ENCODE assay signal across 9 mouse cellular contexts in the genomic region with DNA sequence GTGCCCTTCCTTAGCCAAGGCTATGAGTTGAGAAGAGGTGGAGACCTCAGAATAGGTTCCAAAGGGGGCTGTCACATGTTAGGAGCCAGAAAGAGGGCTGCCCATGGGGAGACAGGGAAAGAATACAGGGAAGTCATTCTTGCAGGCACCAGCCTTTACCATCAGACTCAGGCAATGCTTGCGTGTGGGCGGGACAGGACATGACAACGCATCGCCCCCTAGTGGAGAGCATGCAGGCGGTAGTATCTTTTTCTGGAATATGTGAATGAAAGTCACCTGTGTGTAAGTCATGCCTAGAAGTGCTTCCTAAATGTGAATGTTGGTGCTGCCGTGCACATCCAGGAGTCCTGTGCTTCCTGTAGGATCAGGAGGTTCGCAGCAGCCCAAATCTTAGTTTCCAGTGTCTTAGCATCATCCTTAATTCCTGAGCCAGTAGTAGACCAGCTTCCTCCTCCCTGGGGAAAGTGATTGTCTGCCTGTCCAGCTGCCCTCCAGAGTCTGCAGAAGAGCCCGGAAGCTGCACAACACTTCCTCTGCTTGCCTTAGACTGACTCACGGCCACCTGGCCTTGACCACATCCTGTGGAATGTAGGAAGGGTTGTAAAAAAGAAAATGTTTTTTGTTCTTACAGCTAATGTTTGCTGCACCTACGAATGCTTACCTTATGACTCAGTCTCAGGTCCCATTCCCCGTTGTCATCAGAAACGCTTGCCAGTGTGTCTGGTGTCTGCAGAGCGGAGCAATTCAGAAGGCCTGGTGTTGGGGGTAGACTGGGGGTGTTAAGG. TPM values are rescaled to one million over a fixed set of nuclear protein-coding genes. Genes with fewer than 3 reads are reported as not detected.
DNase-seq lines count a peak whose midpoint lies in the region; ATAC-seq and TF ChIP-seq lines count a peak whose summit lies in the region.
"Had no signal": no experiment of that assay in that cellular context is flagged by ENCODE, and none has a peak within 500 bp of the region (broad histone marks: within the 10 kb centered on the region; RNA-seq: fewer than 3 reads in every experiment).

No protein-coding gene starts in this region.

- 0 out of 2 replicates have a peak, but pooled peaks have one; percentile 29 for ATAC-seq in heart, embryonic 15.5 days (replicated peaks; ENCODE audit: insufficient number of reproducible peaks, insufficient read depth, low FRiP score, low read depth)
- ATAC-seq in lung, embryonic 14.5 days (ENCODE audit: insufficient read depth): peak; percentile 67; the same call in 1 of the 2 replicates

- no peak for TF ChIP-seq POLR2A in olfactory bulb, adult 2 months (IDR thresholded peaks at IDR 0.05; ENCODE audit: insufficient read depth, low read depth, low read length)
- no peak for TF ChIP-seq POLR2A in thymus, adult 2 months (IDR thresholded peaks at IDR 0.05; ENCODE audit: control insufficient read depth, extremely low read depth, insufficient read depth, low read length, poor library complexity)

- no peak overlapping the region for H3K4me3 ChIP-seq in heart, embryonic 15.5 days
- no peak overlapping the region for H3K4me3 ChIP-seq in lung, embryonic 14.5 days (ENCODE audit: low read depth, low read length)
- H3K4me3 ChIP-seq in olfactory bulb, adult 2 months (ENCODE audit: insufficient read depth, low read depth, low read length): no peak overlapping the region
- H3K4me3 ChIP-seq in thymus, adult 2 months (ENCODE audit: control insufficient read depth, insufficient read depth, low read length): no peak overlapping the region

- H3K27ac ChIP-seq in heart, embryonic 15.5 days: peak overlapping the region; percentile 47; the same call in 1 of the 2 replicates
- H3K27ac ChIP-seq in lung, embryonic 14.5 days (ENCODE audit: low read depth): no peak overlapping the region
- H3K27ac ChIP-seq in olfactory bulb, adult 2 months (ENCODE audit: insufficient read depth, low read depth, low read length): no peak overlapping the region
- H3K27ac ChIP-seq in thymus, adult 2 months (ENCODE audit: control insufficient read depth, insufficient read depth, low read length): peak overlapping the region; percentile 94

- peaks cover 18% of the 10 kb centered on the region for H3K4me1 ChIP-seq in heart, embryonic 15.5 days (replicated peaks)
- no peaks in the 10 kb centered on the region for H3K4me1 ChIP-seq in lung, embryonic 14.5 days (ENCODE audit: insufficient read depth)
- peaks cover 9% of the 10 kb centered on the region for H3K4me1 ChIP-seq in olfactory bulb, adult 2 months (ENCODE audit: control insufficient read depth, insufficient read depth, low read length)
- peaks cover 24% of the 10 kb centered on the region for H3K4me1 ChIP-seq in thymus, adult 2 months (replicated peaks; ENCODE audit: control insufficient read depth, insufficient read depth, low read length)

- no peak overlapping the region for H3K9ac ChIP-seq in heart, embryonic 15.5 days
- no peak overlapping the region for H3K9ac ChIP-seq in lung, embryonic 14.5 days

- H3K9me3 ChIP-seq in heart, embryonic 15.5 days (replicated peaks): no peaks in the 10 kb centered on the region
- H3K9me3 ChIP-seq in lung, embryonic 14.5 days (ENCODE audit: low read depth, low read length): no peaks in the 10 kb centered on the region

- H3K4me2 ChIP-seq in heart, embryonic 15.5 days: no peak overlapping the region
- H3K4me2 ChIP-seq in lung, embryonic 14.5 days: no peak overlapping the region

- H3K27me3 ChIP-seq in heart, embryonic 15.5 days: no peaks in the 10 kb centered on the region
- H3K27me3 ChIP-seq in lung, embryonic 14.5 days (ENCODE audit: insufficient read depth, low read length): no peaks in the 10 kb centered on the region
- H3K27me3 ChIP-seq in thymus, adult 2 months (ENCODE audit: control insufficient read depth, insufficient read depth, low read length): no peaks in the 10 kb centered on the region

- 45% methylated on average over 13 of the region's 13 CpGs for WGBS in heart, embryonic 15.5 days
- WGBS in lung, embryonic 14.5 days: 44% methylated on average over 13 of the region's 13 CpGs
- WGBS in olfactory bulb, adult 2 months: 46% methylated on average over 13 of the region's 13 CpGs
- WGBS in thymus, adult 2 months: 3% methylated on average over 13 of the region's 13 CpGs

- DNase-seq in CD4-positive helper T cell, adult 2 months (ENCODE audit: low read depth, low spot score): peak; percentile 82
- DNase-seq in adrenal gland, adult 8-10 months: peak; percentile 23
- peak; percentile 69 for DNase-seq in embryo, embryonic 9.5 days (ENCODE audit: extremely low spot score)
- DNase-seq in kidney, postnatal 4 days: peak; percentile 81 to 86
- peak; percentile 87 for DNase-seq in lung, embryonic 14.5 days
- peak; percentile 81 for DNase-seq in thymus, adult 2 months

- H3K36me3 ChIP-seq in heart, embryonic 15.5 days: peaks cover 67% of the 10 kb centered on the region
- H3K36me3 ChIP-seq in lung, embryonic 14.5 days (ENCODE audit: insufficient read depth): peaks cover 55% of the 10 kb centered on the region
- no peaks in the 10 kb centered on the region for H3K36me3 ChIP-seq in thymus, adult 2 months (ENCODE audit: control insufficient read depth, insufficient read depth, low read length)

- TF ChIP-seq CTCF in lung, embryonic 14.5 days (IDR thresholded peaks at IDR 0.05; ENCODE audit: low read depth): peak; percentile 92
- peak; percentile 46 for TF ChIP-seq CTCF in olfactory bulb, adult 2 months (IDR thresholded peaks at IDR 0.05; ENCODE audit: insufficient read depth, low read depth, low read length)
- TF ChIP-seq CTCF in thymus, adult 2 months (IDR thresholded peaks at IDR 0.05; ENCODE audit: borderline replicate concordance, control insufficient read depth, extremely low read depth, insufficient read depth, low read length, poor library complexity): peak; percentile 77; the same call in 1 of the 2 replicates

RNA-seq across cellular contexts. Expression of a gene that starts 35.3 kb away (rescaled TPM):
- not detected for total RNA-seq in adrenal gland, adult 8-10 months (2022)
- polyA plus RNA-seq in heart, embryonic 15.5 days (2015; fragmentation: Nextera tagmentation; extraction: Ambion mirVana): not detected in 2 replicates
- polyA plus RNA-seq in lung, embryonic 14.5 days (2014; fragmentation: Nextera tagmentation; extraction: Ambion mirVana): not detected in 2 replicates
- polyA plus RNA-seq in olfactory bulb, adult 2 months (2012; ENCODE audit: insufficient read depth, insufficient read length, low replicate concordance, missing spikeins): not detected in 2 replicates
- 0.05 TPM in 2 replicates for polyA plus RNA-seq in thymus, adult 2 months (2012; rRNA removed)
- polyA plus RNA-seq: gonadal fat pad, adult 2 months had no signal

Comparison
In these comparisons a context has a peak if more than half of its experiments do, and no peak if none do; other contexts are left out.
1. DNase-seq: peak in every context shown above with its lines; median percentile 87 in lung, embryonic 14.5 days; 84 in kidney, postnatal 4 days; 82 in CD4-positive helper T cell, adult 2 months; 81 in thymus, adult 2 months; 69 in embryo, embryonic 9.5 days; 23 in adrenal gland, adult 8-10 months.
2. H3K27ac ChIP-seq: peak in heart, embryonic 15.5 days (single experiment) and thymus, adult 2 months (single experiment); none in lung, embryonic 14.5 days (single experiment) and olfactory bulb, adult 2 months (single experiment).
3. Peak in every context shown above with its lines, with median percentiles within 50 percentile points of each other: CTCF ChIP-seq.